In genomic region chr13:118227354-118227753, GRCm38 (mm10) we compare ENCODE assay signal across 8 mouse cellular contexts.
DNase-seq lines count a peak whose midpoint lies in the region; ATAC-seq and TF ChIP-seq lines count a peak whose summit lies in the region.

No protein-coding gene starts in this region.

- H3K27ac ChIP-seq in kidney, embryonic 16.5 days (ENCODE audit: low read length), result no peak overlapping the region
- H3K27ac ChIP-seq in ES-E14 (ENCODE audit: insufficient read depth, low read depth, low read length, poor library complexity, severe bottlenecking), result no peak overlapping the region

- H3K4me3 ChIP-seq in kidney, embryonic 16.5 days (ENCODE audit: low read length), result no peak overlapping the region
- H3K4me3 ChIP-seq in ES-E14 (ENCODE audit: insufficient read depth in 1 of 2, low read depth in 1 of 2, low read length in 2 of 2, poor library complexity in 1 of 2, severe bottlenecking in 1 of 2), result no peak overlapping the region

- H3K36me3 ChIP-seq in kidney, embryonic 16.5 days (ENCODE audit: insufficient read depth, low read length), result no peaks in the 10 kb centered on the region
- no peaks in the 10 kb centered on the region for H3K36me3 ChIP-seq in ES-E14 (ENCODE audit: control insufficient read depth, insufficient read depth, low read length, poor library complexity, severe bottlenecking)

- no peak for ATAC-seq in CD4-positive, CD25-positive, alpha-beta regulatory T cell, adult 4 months
- ATAC-seq in kidney, embryonic 16.5 days (ENCODE audit: low FRiP score, low TSS enrichment), result no peak
- 0 out of 2 replicates have a peak, but pooled peaks have one; percentile 52 for ATAC-seq in common myeloid progenitor, adult 5-6 weeks (replicated peaks; ENCODE audit: low read depth, poor library complexity, severe bottlenecking)
- no peak for ATAC-seq in monocyte, adult 5-6 weeks (replicated peaks; ENCODE audit: insufficient number of reproducible peaks, low FRiP score, low TSS enrichment, poor library complexity, severe bottlenecking)

- no peak overlapping the region for H3K4me2 ChIP-seq in kidney, embryonic 16.5 days (replicated peaks; ENCODE audit: low read depth, low read length)

- 28% methylated on average over 3 of the region's 3 CpGs for WGBS in kidney, embryonic 16.5 days

- H3K9me3 ChIP-seq in kidney, embryonic 16.5 days (ENCODE audit: low read length), result no peaks in the 10 kb centered on the region
- H3K9me3 ChIP-seq in ES-E14 (ENCODE audit: control insufficient read depth, insufficient read depth, low read depth, low read length), result no peaks in the 10 kb centered on the region

- H3K27me3 ChIP-seq in kidney, embryonic 16.5 days (ENCODE audit: insufficient read depth, low read length), result no peaks in the 10 kb centered on the region

- H3K4me1 ChIP-seq in kidney, embryonic 16.5 days (ENCODE audit: insufficient read depth, low read length), result no peaks in the 10 kb centered on the region
- no peaks in the 10 kb centered on the region for H3K4me1 ChIP-seq in ES-E14 (ENCODE audit: control insufficient read depth in 2 of 2, insufficient read depth in 2 of 2, low read length in 2 of 2, poor library complexity in 1 of 2)

- in situ Hi-C loops in ES-E14 (cut with MboI; ENCODE audit: low sequenced_read_pairs in 2 of 2, unreplicated experiment in 2 of 2), result no loop called here

- DNase-seq in CD4-positive, CD25-positive, alpha-beta regulatory T cell, adult 2 months (ENCODE audit: low read depth, low spot score), result peak; percentile 46
- DNase-seq in kidney, postnatal 14 days, result peak; percentile 22
- peak; percentile 44 for DNase-seq in ES-E14 (ENCODE audit: low read depth, low spot score)
- peak; percentile 8 for DNase-seq in lung, postnatal 25 days (ENCODE audit: low spot score)

- no peak overlapping the region for H3K9ac ChIP-seq in kidney, embryonic 16.5 days (replicated peaks; ENCODE audit: low read length)
- no peak overlapping the region for H3K9ac ChIP-seq in ES-E14 (ENCODE audit: insufficient read depth, low read depth, low read length, poor library complexity, severe bottlenecking)

TF ChIP-seq in ES-E14, 5 proteins besides CTCF, POLR2A, EP300 and RAD21:
- TF ChIP-seq CHD2 (IDR thresholded peaks at IDR 0.05; ENCODE audit: low read depth, low read length), result no peak
- TF ChIP-seq MAFK (IDR thresholded peaks at IDR 0.05; ENCODE audit: insufficient read depth, low read depth, low read length), result no peak
- no peak for TF ChIP-seq ZNF384 (IDR thresholded peaks at IDR 0.05; ENCODE audit: low read depth, low read length)
- TF ChIP-seq ZC3H11A (IDR thresholded peaks at IDR 0.05; ENCODE audit: borderline replicate concordance, low read depth, low read length), result no peak
- no peak for TF ChIP-seq HCFC1 (IDR thresholded peaks at IDR 0.05; ENCODE audit: borderline replicate concordance, insufficient read depth, low read length)
